Mouse (Mus musculus) neural tube, embryonic 11.5 days (tissue): Measurements from ENCODE around the gene Wfs1. TPM values are rescaled to one million over a fixed set of nuclear protein-coding genes. Genes with fewer than 3 reads are reported as not detected.

ENCODE experiments used
- ATAC-seq: fragments of 200-750 bp; cut with Nextera tagmentation; 2 replicates; pipeline ENCODE4 v1.8.0; 2017; ENCODE audit warnings: moderate number of reproducible peaks, mild to moderate bottlenecking, moderate TSS enrichment, moderate library complexity; ENCODE audit not compliant: insufficient read depth, low FRiP score, low TSS enrichment
- DNase-seq: peaks from one replicate; pipeline ENCODE4 v3.0.0-alpha.2; 2015; ENCODE audit warnings: low spot score
- H3K27ac ChIP-seq: fragments of 300-500 bp; sonication (generic); 2 replicates; pipeline ENCODE4 v1.5.1; 2014; ENCODE audit warnings: low read depth, mild to moderate bottlenecking, low read length
- H3K27me3 ChIP-seq: fragments of 300-500 bp; sonication (generic); 2 replicates; pipeline ENCODE4 v1.6.1; 2014; ENCODE audit warnings: mild to moderate bottlenecking, low read length, mixed read lengths; ENCODE audit not compliant: control insufficient read depth, insufficient read depth
- H3K36me3 ChIP-seq: fragments of 300-500 bp; sonication (generic); 2 replicates; pipeline ENCODE4 v1.6.1; 2014; ENCODE audit warnings: mild to moderate bottlenecking, low read length, moderate library complexity, mixed read lengths; ENCODE audit not compliant: control insufficient read depth, insufficient read depth
- H3K4me1 ChIP-seq: fragments of 300-500 bp; sonication (generic); 2 replicates; pipeline ENCODE4 v1.6.1; 2014; ENCODE audit warnings: low read length, mixed read lengths; ENCODE audit not compliant: control insufficient read depth, insufficient read depth
- H3K4me2 ChIP-seq: fragments of 300-500 bp; sonication (generic); 2 replicates; pipeline ENCODE4 v1.6.1; 2014; ENCODE audit warnings: low read depth, mild to moderate bottlenecking, moderate library complexity
- H3K4me3 ChIP-seq: fragments of 300-500 bp; sonication (generic); 2 replicates; pipeline ENCODE4 v1.5.1; 2014; ENCODE audit warnings: low read depth, low read length
- H3K9ac ChIP-seq: fragments of 300-500 bp; sonication (generic); 2 replicates; pipeline ENCODE4 v1.6.1; 2014; ENCODE audit warnings: mild to moderate bottlenecking, low read length
- H3K9me3 ChIP-seq: fragments of 300-500 bp; sonication (generic); 2 replicates; pipeline ENCODE4 v1.6.1; 2016; ENCODE audit warnings: low read length; ENCODE audit not compliant: control insufficient read depth
- WGBS: fragments of 180-500 bp; shearing (Covaris S2); extraction: QIAGEN DNeasy Blood & Tissue Kit; methylation state at CpG from one replicate; pipeline ENCODE4 v1.1.7; 2014; 5-methylcytosine and 5-hydroxymethylcytosine counted together
- polyA plus RNA-seq: library from polyadenylated mRNA; unstranded; fragments of >200 nt; fragmentation: Nextera tagmentation; extraction: Ambion mirVana; gene quantifications from 2 replicates; pipeline ENCODE4 v1.2.1, GENCODE M21; 2014

Gene Wfs1
- polyA plus RNA-seq, 1 experiment from 2014 or later = 8.9 TPM

GRCm38 (mm10) chr5:36990631-36991350 is 1.8 kb upstream of the Wfs1 start:
- H3K27me3 ChIP-seq = no peaks in the 10 kb centered on the region
- WGBS = 72% methylated on average over 3 of the region's 3 CpGs
- peaks cover 6% of the 10 kb centered on the region for H3K4me1 ChIP-seq
- H3K4me2 ChIP-seq = no peak overlapping the region
- no peak for DNase-seq
- H3K9me3 ChIP-seq = no peaks in the 10 kb centered on the region
- H3K36me3 ChIP-seq = no peaks in the 10 kb centered on the region
- H3K4me3 ChIP-seq = no peak overlapping the region
- H3K9ac ChIP-seq = no peak overlapping the region
- H3K27ac ChIP-seq = no peak overlapping the region
- no peak for ATAC-seq

- Histone ChIP-seq H3K27ac (no peak overlapping the region), H3K9ac (no peak overlapping the region), H3K4me3 (no peak overlapping the region), H3K36me3 (no peaks in the 10 kb centered on the region), H3K9me3 (no peaks in the 10 kb centered on the region), H3K27me3 (no peaks in the 10 kb centered on the region), H3K4me1 (peaks cover 6% of the 10 kb centered on the region), H3K4me2 (no peak overlapping the region)
- ATAC-seq = no peak
- 32% methylated on average over 3 of the region's 3 CpGs for WGBS
- no peak for DNase-seq
These were observed 1.2 kb upstream of the Wfs1 start for GRCm38 (mm10) chr5:36990196-36990595.

- no peaks in the 10 kb centered on the region for H3K9me3 ChIP-seq
- no peak overlapping the region for H3K4me3 ChIP-seq
- H3K4me1 ChIP-seq = peaks cover 6% of the 10 kb centered on the region
- DNase-seq (no peak), ATAC-seq (no peak)
- WGBS = 0% methylated on average over 3 of the region's 3 CpGs
- H3K27me3 ChIP-seq = no peaks in the 10 kb centered on the region
- H3K9ac ChIP-seq = no peak overlapping the region
- H3K4me2 ChIP-seq = peak overlapping the region; percentile 97
- H3K27ac ChIP-seq = no peak overlapping the region
- no peaks in the 10 kb centered on the region for H3K36me3 ChIP-seq
These were observed 596 bp upstream of the Wfs1 start for GRCm38 (mm10) chr5:36989625-36989977.

DNA sequence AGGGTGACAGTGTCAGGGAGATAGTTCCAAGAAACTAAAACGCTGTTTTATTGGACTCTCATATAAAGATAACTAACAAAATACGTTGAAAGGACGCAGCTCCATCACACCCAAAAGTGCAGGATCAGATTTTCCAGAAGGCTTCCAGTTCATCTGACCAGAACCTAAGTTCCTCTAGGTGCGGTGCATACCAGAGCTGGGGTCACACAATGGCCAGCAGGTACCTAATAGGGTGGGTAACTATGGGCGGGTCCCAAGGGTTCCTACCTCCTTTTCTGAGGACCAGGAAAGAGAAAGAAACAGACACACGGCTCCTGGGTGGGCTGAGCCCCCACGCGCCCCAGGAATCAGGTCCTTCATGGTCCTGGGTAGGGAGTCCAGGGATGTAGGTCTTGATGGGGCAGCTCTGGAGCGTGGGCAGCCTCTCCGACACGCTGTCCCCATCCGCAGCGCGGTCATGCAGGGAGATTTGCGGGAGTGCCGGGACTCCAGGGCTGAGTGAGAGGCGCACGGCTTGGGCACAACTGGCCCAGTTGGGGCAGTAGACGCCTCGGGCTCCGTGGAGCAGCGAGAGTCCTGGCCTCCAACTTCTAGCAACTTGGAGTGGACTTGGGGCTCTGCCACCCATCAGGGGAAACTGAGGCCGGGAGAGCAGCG is 753 bp downstream of the Wfs1 start:
- no peaks in the 10 kb centered on the region for H3K36me3 ChIP-seq
- H3K4me3 ChIP-seq = peak overlapping the region; percentile 72
- DNase-seq (no peak), ATAC-seq (peak; percentile 46; the same call in 1 of the 2 replicates)
- peaks cover 6% of the 10 kb centered on the region for H3K4me1 ChIP-seq
- no peaks in the 10 kb centered on the region for H3K9me3 ChIP-seq
- H3K9ac ChIP-seq = peak overlapping the region; percentile 77
- peak overlapping the region; percentile 97 for H3K4me2 ChIP-seq
- 12% methylated on average over 24 of the region's 24 CpGs for WGBS
- no peaks in the 10 kb centered on the region for H3K27me3 ChIP-seq
- H3K27ac ChIP-seq = no peak overlapping the region

- no peaks in the 10 kb centered on the region for H3K9me3 ChIP-seq
- no peaks in the 10 kb centered on the region for H3K27me3 ChIP-seq
- WGBS = 74% methylated on average over 1 of the region's 1 CpGs
- no peak overlapping the region for H3K9ac ChIP-seq
- H3K4me2 ChIP-seq = no peak overlapping the region
- no peak overlapping the region for H3K4me3 ChIP-seq
- no peak overlapping the region for H3K27ac ChIP-seq
- no peaks in the 10 kb centered on the region for H3K36me3 ChIP-seq
- no peak for DNase-seq
- peaks cover 6% of the 10 kb centered on the region for H3K4me1 ChIP-seq
- no peak for ATAC-seq
These were observed 2.4 kb downstream of the Wfs1 start for GRCm38 (mm10) chr5:36986617-36987016.

GRCm38 (mm10) chr5:36982271-36982670 is 6.7 kb downstream of the Wfs1 start:
- no peak for ATAC-seq

GRCm38 (mm10) chr5:36979631-36980030 is 9.4 kb downstream of the Wfs1 start:
- Histone ChIP-seq H3K27ac (no peak overlapping the region), H3K36me3 (no peaks in the 10 kb centered on the region), H3K9me3 (no peaks in the 10 kb centered on the region), H3K4me1 (no peaks in the 10 kb centered on the region), H3K9ac (no peak overlapping the region), H3K4me2 (no peak overlapping the region), H3K4me3 (no peak overlapping the region), H3K27me3 (no peaks in the 10 kb centered on the region)
- 86% methylated on average over 7 of the region's 7 CpGs for WGBS
- DNase-seq = no peak
- no peak for ATAC-seq

More at GRCm38 (mm10) chr5:36982271-36982670, 6.7 kb downstream of the Wfs1 start:
- WGBS = 83% methylated on average over 4 of the region's 4 CpGs
- Histone ChIP-seq H3K36me3 (no peaks in the 10 kb centered on the region), H3K4me3 (no peak overlapping the region), H3K9me3 (no peaks in the 10 kb centered on the region), H3K27ac (no peak overlapping the region), H3K9ac (no peak overlapping the region), H3K27me3 (no peaks in the 10 kb centered on the region), H3K4me2 (no peak overlapping the region), H3K4me1 (no peaks in the 10 kb centered on the region)
- DNase-seq = no peak

GRCm38 (mm10) chr5:36979001-36979400 is 10.0 kb downstream of the Wfs1 start:
- Histone ChIP-seq H3K4me3 (no peak overlapping the region), H3K4me2 (no peak overlapping the region), H3K27me3 (no peaks in the 10 kb centered on the region), H3K9ac (no peak overlapping the region), H3K27ac (no peak overlapping the region), H3K9me3 (no peaks in the 10 kb centered on the region), H3K36me3 (no peaks in the 10 kb centered on the region), H3K4me1 (no peaks in the 10 kb centered on the region)
- WGBS = 81% methylated on average over 8 of the region's 8 CpGs
- DNase-seq (no peak), ATAC-seq (no peak)

GRCm38 (mm10) chr5:36977809-36978208 is 11.2 kb downstream of the Wfs1 start:
- no peak overlapping the region for H3K9ac ChIP-seq
- no peaks in the 10 kb centered on the region for H3K9me3 ChIP-seq
- no peaks in the 10 kb centered on the region for H3K4me1 ChIP-seq

More at GRCm38 (mm10) chr5:36977809-36978208, 11.2 kb downstream of the Wfs1 start:
- Histone ChIP-seq H3K27ac (no peak overlapping the region), H3K4me3 (no peak overlapping the region), H3K36me3 (no peaks in the 10 kb centered on the region), H3K27me3 (no peaks in the 10 kb centered on the region), H3K4me2 (no peak overlapping the region)
- ATAC-seq (no peak), DNase-seq (no peak)
- WGBS = 81% methylated on average over 9 of the region's 9 CpGs
